Mouse (Mus musculus) kidney, postnatal 0 days (tissue): ENCODE data around the gene Zfp987. TPM values are rescaled to one million over a fixed set of nuclear protein-coding genes. Genes with fewer than 3 reads are reported as not detected.
"Not testable (repeated sequence)": the region's sequence is repeated elsewhere in the genome, so short reads cannot be mapped to it uniquely, and the experiment has no call there.

Experiments used
- ATAC-seq: fragments of 200-750 bp; cut with Nextera tagmentation; replicated peaks from 2 replicates; pipeline ENCODE4 v1.8.0; 2017; ENCODE audit warnings: low read depth, moderate number of reproducible peaks, moderate TSS enrichment, moderate library complexity; ENCODE audit not compliant: low FRiP score
- DNase-seq: peaks from one replicate; pipeline ENCODE4 v3.0.0-alpha.2; 2016; ENCODE audit warnings: low spot score
- H3K27ac ChIP-seq: fragments of 300-500 bp; sonication (generic); 2 replicates; pipeline ENCODE4 v1.5.1; 2014; ENCODE audit warnings: mild to moderate bottlenecking
- H3K27me3 ChIP-seq: fragments of 300-500 bp; sonication (generic); 2 replicates; pipeline ENCODE4 v1.6.1; 2014; ENCODE audit warnings: low read length, mixed read lengths; ENCODE audit not compliant: insufficient read depth
- H3K36me3 ChIP-seq: fragments of 300-500 bp; sonication (generic); 2 replicates; pipeline ENCODE4 v1.6.1; 2014; ENCODE audit warnings: low read length, mixed read lengths; ENCODE audit not compliant: insufficient read depth
- H3K4me1 ChIP-seq: fragments of 300-500 bp; sonication (generic); replicated peaks from 2 replicates; pipeline ENCODE4 v1.6.1; 2014; ENCODE audit warnings: antibody characterized with exemption, low read length, mixed read lengths; ENCODE audit not compliant: insufficient read depth
- H3K4me2 ChIP-seq: fragments of 300-500 bp; sonication (generic); 2 replicates; pipeline ENCODE4 v1.6.1; 2014; ENCODE audit warnings: mild to moderate bottlenecking, low read length, moderate library complexity, mixed read lengths
- H3K4me3 ChIP-seq: fragments of 300-500 bp; sonication (generic); replicated peaks from 2 replicates; pipeline ENCODE4 v1.5.1; 2014; ENCODE audit warnings: low read depth, low read length
- H3K9ac ChIP-seq: fragments of 300-500 bp; sonication (generic); 2 replicates; pipeline ENCODE4 v1.6.1; 2014; ENCODE audit warnings: low read depth, low read length
- H3K9me3 ChIP-seq: fragments of 300-500 bp; sonication (generic); replicated peaks from 2 replicates; pipeline ENCODE4 v1.6.1; 2016; ENCODE audit warnings: low read length, inconsistent platforms, mixed read lengths
- CTCF ChIP-seq: IDR thresholded peaks from 2 replicates; pipeline ENCODE4 v1.5.1; 2016; ENCODE audit warnings: antibody characterized with exemption, low read depth, mild to moderate bottlenecking, moderate library complexity
- WGBS: fragments of 180-500 bp; shearing (Covaris S2); extraction: QIAGEN DNeasy Blood & Tissue Kit; methylation state at CpG from one replicate; pipeline ENCODE4 v1.1.7; 2014; 5-methylcytosine and 5-hydroxymethylcytosine counted together
- polyA plus RNA-seq: library from polyadenylated mRNA; unstranded; fragments of >200 nt; fragmentation: Nextera tagmentation; extraction: Ambion mirVana; gene quantifications from 2 replicates; pipeline ENCODE4 v1.2.1, GENCODE M21; 2015

The Zfp987 gene
- 0.20 TPM in 1 of 2 replicates, not detected in the other for polyA plus RNA-seq

DNA sequence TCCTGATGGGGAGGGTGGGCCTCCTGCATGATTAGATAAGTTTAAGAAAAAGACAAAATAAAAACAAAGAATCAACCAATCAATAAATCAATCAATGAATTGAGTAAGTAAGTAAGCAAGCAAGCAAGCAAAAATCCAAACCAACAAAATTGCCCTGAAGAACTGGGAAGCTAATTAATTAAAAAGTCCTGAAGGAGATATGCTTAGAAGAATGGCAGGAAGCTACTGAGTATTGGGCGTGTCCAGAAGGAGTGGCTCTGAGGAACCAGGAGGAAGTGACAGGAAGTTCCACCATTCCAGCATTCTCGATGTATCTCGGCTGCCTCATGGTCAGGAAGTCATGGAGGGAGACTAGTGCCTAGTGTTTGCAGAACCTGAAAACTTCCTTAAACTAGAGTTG lies at the start of gene Zfp987:
Gene Zfp987, plus strand, starts transcription at position 301 of the 400 bp plus-strand sequence.
- not testable (repeated sequence) for H3K27me3 ChIP-seq, ATAC-seq, DNase-seq, H3K9me3 ChIP-seq, H3K4me1 ChIP-seq, H3K4me3 ChIP-seq, H3K9ac ChIP-seq, H3K27ac ChIP-seq, H3K36me3 ChIP-seq, H3K4me2 ChIP-seq
- 67% methylated on average over 1 of the region's 3 CpGs for WGBS

DNA sequence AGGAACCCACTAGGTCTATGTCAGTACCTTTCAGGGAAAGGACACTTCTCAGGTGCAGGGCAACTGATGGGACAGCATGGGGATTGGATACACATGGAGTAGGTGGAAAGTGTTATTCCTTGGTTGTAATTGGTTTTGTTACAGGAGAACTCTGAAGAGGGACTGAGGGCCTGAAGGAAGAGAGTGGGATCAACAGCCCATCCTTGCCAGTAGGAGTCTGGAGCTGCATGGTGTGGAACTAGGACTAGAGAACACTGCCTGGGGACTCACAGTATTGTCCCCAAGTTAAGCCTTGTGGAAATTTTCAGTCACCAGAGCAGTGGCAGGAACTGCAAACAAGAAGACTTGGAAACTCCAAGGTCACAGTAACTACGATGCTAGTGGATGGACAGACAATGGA lies 44.6 kb upstream of the Zfp987 start:
- not testable (repeated sequence) for H3K27ac ChIP-seq, ATAC-seq, H3K9ac ChIP-seq, H3K9me3 ChIP-seq, H3K4me2 ChIP-seq, H3K4me3 ChIP-seq, H3K27me3 ChIP-seq, H3K36me3 ChIP-seq, DNase-seq, H3K4me1 ChIP-seq
- WGBS: 85% methylated on average over 1 of the region's 1 CpGs

GRCm38 (mm10) chr4:146053445-146053844 lies 43.7 kb upstream of the Zfp987 start:
- H3K4me1 ChIP-seq, H3K4me2 ChIP-seq, DNase-seq, H3K4me3 ChIP-seq, H3K36me3 ChIP-seq, H3K27ac ChIP-seq, H3K9ac ChIP-seq, H3K9me3 ChIP-seq, ATAC-seq, H3K27me3 ChIP-seq: not testable (repeated sequence)
- 82% methylated on average over 2 of the region's 2 CpGs for WGBS

GRCm38 (mm10) chr4:146055335-146055734 lies 41.8 kb upstream of the Zfp987 start:
- no peak for TF ChIP-seq CTCF
- ATAC-seq (no peak), DNase-seq (no peak)
- peaks cover 17% of the 10 kb centered on the region for H3K9me3 ChIP-seq
- no peaks in the 10 kb centered on the region for H3K36me3 ChIP-seq
- no peak overlapping the region for H3K27ac ChIP-seq
- H3K4me1 ChIP-seq: no peaks in the 10 kb centered on the region
- 75% methylated on average over 2 of the region's 2 CpGs for WGBS
- H3K27me3 ChIP-seq: no peaks in the 10 kb centered on the region
- H3K4me2 ChIP-seq: no peak overlapping the region
- H3K9ac ChIP-seq: no peak overlapping the region
- H3K4me3 ChIP-seq: no peak overlapping the region

DNA sequence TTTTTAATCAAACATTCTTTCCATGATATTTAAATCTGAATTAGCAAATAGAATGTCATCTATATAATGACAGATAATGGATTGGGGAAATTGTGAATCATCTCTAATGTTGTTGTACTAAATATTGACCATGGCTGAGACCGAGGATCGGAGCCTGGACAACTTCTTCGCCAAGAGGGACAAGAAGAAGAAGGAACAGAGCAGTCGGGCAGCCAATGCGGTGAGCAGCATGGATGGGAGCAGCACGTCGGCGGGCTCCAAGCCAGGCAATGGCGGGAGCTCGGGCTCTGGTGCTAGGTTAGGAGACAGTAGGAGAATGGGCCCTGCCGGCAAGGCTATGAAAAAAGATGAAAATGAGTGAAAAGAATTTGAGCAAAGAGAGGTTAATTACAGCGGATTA lies 38.5 kb upstream of the Zfp987 start:
- not testable (repeated sequence) for H3K4me1 ChIP-seq, ATAC-seq, H3K27me3 ChIP-seq, H3K27ac ChIP-seq, H3K4me2 ChIP-seq, H3K4me3 ChIP-seq, DNase-seq, H3K9ac ChIP-seq, H3K36me3 ChIP-seq
- 90% methylated on average over 12 of the region's 12 CpGs for WGBS
- peaks cover 17% of the 10 kb centered on the region for H3K9me3 ChIP-seq

DNA sequence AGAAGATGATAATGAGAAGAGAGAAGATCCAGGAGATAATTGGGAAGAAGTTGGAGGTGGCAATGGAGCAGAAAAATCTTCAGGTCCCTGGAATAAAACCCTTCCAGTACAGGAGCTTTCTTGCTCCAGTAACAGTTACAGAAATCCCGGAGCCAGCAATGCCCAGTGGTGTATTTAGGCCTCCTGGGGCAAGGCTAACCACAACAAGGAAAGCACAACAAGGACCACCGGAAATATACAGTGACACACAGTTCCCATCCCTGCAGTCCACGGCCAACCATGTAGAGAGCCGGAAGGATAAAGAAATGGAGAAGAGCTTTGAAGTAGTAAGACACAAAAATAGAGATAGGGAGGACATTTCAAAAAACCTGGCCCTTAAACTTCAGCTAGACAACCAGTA lies 38.0 kb upstream of the Zfp987 start:
- H3K9me3 ChIP-seq: peaks cover 17% of the 10 kb centered on the region
- H3K4me1 ChIP-seq, H3K4me3 ChIP-seq, H3K9ac ChIP-seq, H3K4me2 ChIP-seq, H3K27ac ChIP-seq, H3K36me3 ChIP-seq, DNase-seq, H3K27me3 ChIP-seq, ATAC-seq: not testable (repeated sequence)
- WGBS: 88% methylated on average over 4 of the region's 4 CpGs

DNA sequence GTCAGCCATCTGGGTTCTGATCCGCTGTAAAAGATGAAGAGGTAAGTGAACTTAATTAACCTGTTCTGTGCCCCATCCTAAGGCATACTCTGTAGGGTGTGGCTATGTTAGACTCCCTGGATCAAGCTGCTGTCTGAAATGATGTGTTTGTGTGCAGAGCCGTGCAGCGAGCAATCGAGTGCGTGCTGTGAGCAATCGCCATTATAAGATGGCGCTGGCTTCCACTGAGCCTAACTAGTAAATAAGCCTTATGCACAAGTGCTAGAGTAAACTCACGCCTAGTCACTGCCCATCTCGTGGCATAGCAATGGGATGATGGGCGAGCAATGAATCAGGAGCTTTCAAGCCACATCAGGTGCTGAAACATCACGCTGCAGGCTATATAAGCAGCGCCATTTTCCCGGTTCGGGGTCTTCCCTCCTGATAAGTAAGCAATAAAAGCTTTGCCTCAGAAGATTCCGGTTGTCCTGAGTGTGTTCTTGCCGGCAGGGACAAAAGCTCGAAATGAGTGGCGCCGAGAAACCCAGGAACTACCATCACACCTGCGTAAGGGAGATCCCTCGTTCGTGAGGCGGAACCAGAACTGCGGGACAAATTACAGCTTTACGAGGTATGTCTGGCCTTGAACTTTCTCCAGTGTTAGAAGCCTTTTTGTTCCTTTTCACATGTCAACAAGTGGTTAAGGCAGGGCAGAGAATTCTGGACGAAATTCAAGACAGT lies 37.0 kb upstream of the Zfp987 start:
- H3K27me3 ChIP-seq, H3K36me3 ChIP-seq, ATAC-seq, H3K4me3 ChIP-seq, H3K4me2 ChIP-seq, H3K4me1 ChIP-seq, H3K27ac ChIP-seq, H3K9ac ChIP-seq, DNase-seq: not testable (repeated sequence)
- H3K9me3 ChIP-seq: peaks cover 17% of the 10 kb centered on the region
- WGBS: 92% methylated on average over 25 of the region's 26 CpGs

DNA sequence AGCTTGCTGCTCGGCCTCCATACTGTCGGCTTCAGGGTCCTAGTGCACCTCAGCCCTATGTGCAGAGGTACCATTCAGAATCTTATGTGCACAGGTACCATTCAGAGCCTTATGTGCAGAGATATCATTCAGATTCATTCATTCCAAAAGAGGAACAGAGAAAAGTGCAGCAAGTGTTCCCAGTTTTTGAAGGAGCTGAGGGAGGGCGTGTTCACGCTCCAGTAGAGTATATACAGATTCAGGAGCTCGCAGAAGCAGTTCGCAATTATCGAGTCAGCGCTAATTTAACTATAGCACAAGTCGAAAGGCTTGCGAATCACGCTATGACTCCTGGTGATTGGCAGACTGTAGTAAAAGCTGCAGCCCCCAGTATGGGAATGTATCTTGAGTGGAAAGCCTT lies 36.0 kb upstream of the Zfp987 start:
- ATAC-seq, H3K36me3 ChIP-seq, H3K27me3 ChIP-seq, H3K27ac ChIP-seq, H3K9ac ChIP-seq, H3K4me3 ChIP-seq, H3K4me2 ChIP-seq, DNase-seq, H3K4me1 ChIP-seq: not testable (repeated sequence)
- 91% methylated on average over 9 of the region's 11 CpGs for WGBS
- H3K9me3 ChIP-seq: peaks cover 12% of the 10 kb centered on the region; the same call in 1 of the 2 replicates

GRCm38 (mm10) chr4:146062021-146062420 lies 35.1 kb upstream of the Zfp987 start:
- not testable (repeated sequence) for H3K36me3 ChIP-seq, ATAC-seq, H3K9ac ChIP-seq, H3K4me3 ChIP-seq, H3K9me3 ChIP-seq, DNase-seq, H3K4me2 ChIP-seq, H3K27me3 ChIP-seq, H3K4me1 ChIP-seq, H3K27ac ChIP-seq
- WGBS: 93% methylated on average over 11 of the region's 12 CpGs
